Mouse (Mus musculus) mature B cell (primary cell): ENCODE data around the gene Sec61a2.

Experiments used
- in situ Hi-C: fragments of 300-500 bp; cut with MboI; formaldehyde crosslinking; loops from 2 replicates; pipeline ENCODE4 v1.14.3; 2019

Gene Sec61a2

DNA sequence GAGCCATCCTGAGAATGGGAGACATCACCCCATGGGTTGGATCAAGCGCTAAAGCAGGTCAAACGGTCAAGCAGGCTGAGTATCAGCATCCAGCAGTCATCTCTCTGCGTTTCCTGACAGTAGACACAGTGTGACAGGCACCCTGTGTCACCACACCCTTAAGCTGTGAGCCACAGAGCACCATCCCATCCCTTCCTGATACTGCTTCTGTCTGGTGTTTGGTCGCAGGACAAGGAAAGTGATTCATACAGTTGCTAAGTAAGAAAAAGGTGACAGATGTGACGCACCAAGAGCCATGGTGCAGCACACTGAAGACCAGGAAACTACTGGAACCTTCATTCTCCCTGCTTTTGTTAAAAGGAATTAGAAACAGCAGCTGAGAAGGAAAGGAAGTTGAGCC lies 6.4 kb downstream of the Sec61a2 start:
- in situ Hi-C loops = no loop called here

DNA sequence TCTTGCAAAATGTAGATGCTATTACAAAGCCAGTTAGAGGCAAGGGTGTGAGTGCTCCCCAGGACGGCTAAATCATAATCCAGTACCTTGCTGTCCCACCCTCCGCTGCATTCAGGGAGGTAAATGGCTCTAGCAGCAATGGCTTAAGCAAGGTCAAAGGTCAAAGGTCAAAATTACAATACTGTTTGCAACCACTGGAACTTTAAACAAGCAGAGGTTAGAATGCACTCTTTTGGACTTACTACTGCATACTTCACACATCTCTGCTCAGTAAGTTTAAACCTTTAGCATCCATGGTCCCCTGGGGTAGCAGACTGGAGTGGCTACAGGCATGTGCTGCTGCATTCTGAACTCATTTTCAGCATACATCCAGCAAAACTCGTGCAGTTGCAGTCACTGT lies 17.8 kb downstream of the Sec61a2 start:
- in situ Hi-C loops = no loop called here

DNA sequence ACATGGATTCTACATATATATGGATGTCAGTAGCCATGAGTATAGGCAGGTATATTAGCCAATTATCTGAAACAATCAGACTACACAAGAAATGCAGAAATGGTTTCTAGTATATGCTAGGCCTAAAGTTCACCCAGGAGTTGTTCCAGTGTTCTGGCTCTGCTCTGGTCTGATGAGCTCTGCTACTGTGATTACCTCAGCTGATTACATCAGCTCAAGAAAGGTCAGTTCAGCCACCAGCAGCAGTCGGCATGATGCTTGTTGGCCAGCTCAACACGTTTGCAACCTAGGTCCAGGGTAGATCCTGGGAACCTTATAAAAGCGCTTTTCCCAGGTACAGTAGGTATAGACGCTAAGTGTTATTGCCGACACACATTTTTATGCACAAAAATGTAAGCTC lies 25.5 kb downstream of the Sec61a2 start:
- in situ Hi-C loops = no loop called here

DNA sequence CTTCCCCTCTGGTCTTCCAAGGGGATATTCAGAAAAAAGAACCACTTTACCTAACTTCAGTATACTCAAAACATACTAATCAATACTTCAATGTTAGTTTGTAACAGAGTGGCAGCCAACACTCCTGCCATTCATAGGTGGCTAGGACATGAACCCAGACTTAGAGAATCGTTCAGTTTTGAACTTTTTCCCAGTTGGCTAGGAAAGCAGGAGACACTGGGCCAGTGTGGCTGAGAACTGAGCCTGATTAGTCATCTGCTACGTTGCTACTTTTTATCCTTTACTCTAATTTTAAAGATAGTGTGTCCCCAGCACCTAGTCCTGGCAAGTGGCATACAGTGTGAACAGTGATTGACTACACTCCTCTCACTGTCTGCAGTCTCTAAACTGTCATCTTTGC lies 27.6 kb downstream of the Sec61a2 start:
- in situ Hi-C loops = no loop called here

DNA sequence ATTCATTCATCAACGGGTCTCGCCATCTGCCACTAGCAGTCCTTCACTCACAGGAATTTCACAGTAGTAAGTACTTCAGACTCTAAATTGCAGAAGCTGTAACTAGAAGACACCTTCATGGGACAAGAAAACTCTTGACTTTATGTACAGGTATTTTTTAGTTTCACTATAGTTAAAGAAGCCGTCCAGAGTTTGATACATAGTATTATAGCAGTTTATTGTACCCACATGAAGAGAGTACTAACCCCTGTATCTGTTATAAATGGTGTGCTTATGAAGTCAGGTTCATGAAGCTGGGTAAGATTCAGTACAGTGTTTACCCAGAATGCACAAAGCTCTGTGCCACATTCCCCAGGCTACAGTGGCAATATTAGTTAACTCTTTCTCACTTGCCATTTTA lies 32.4 kb downstream of the Sec61a2 start, which contains the start of gene Gm13199:
TSS of gene Gm13199 (minus strand) at position 101 of the 400 bp plus-strand sequence.
- in situ Hi-C loops = no loop called here

DNA sequence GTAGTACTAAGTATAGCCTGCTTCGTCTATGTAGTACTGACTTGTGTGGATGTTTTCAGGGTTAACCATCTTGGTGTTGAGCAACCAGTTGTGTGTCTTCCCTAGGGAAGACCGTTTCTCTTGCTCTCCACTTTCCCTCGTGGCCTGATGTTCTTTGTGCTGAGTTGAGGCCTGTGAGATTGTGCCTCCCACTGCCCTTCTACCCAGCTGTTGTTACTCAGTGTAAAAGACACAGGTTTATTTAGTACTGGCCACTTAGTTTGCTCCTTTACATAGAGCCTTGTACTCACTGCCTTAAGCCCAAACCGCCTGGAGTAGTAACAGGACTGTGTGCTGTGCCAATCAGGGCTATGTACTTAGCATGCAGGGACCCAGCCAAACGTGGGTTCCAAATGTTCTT lies 43.4 kb downstream of the Sec61a2 start:
- in situ Hi-C loops = no loop called here

DNA sequence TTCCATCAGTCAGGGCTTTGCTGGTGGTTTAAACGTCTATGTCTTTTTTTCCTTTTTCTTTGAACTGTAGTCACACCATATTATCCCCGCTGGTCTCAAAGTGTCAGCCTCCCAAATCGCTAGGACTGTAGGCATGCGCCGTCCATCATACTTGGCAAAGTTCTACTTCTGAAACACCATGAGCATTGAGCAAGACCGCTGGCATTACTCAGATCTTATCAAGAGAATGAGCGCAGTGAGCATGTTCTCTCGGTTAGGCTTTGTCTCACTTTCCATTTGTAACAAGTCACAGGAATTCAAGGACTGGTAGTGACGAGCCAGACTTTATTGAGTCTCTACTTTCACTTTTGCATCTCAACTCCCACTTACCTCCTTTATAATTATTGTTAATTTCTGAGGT lies 44.1 kb downstream of the Sec61a2 start:
- in situ Hi-C loops = no loop called here

DNA sequence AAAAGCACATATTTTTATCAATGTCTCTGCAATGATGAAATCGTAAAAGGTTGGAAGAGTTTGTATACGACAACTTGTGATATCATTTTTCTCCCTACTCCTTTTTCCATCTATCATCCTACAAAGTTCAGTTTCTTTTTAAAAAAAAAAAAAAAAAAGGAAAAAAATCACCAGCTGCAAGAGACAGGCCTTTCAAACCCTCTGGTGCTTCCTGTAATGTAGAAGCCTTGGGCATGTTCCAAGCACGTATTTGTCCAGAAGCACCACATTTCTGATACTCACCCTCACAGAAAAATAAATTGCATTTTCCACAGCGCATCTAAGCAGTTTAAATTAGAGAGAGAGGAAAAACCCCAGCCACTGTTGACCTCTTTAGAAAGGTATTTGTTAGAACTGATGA lies 49.4 kb downstream of the Sec61a2 start:
- in situ Hi-C loops = no loop called here

DNA sequence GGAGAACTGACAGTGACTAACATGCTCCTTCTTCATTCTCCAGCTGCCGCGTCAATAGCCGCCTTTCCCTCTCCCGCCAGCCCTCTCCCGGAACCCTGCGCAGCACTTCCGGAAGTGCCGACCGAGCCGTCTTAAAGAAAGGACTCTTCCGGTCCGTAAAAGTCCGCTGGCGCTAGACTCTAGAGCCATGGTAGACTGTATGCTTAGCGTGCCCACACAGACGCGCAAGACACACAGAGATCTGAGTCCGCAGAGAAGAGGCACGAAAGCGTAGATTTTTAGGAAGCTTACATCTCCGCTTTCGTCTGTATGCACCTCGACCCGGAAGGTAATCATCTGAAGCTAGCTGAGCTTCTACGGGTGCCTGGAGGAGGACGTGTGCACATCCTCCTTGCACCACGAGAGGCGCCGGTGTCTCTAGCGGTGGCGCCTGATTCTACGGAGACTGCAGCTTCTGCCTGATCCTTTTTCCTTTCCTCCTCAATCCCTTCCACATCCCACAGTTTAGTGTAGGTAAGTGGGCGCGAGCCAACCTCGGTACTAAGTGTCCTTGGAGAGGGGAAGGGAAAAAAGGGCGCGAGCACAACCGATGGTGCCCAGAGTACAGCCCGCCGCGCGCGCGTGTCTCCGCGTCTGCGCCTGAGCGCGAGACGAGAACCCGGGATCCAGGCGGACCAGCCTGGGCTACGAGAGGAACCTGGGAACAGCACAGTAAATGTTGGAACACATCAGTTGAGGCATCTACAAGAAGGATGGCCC lies 50.2 kb downstream of the Sec61a2 start, which contains the start of the genes Nudt5 and Cdc123:
TSS of gene Nudt5 (plus strand) at position 147 of the 759 bp plus-strand sequence.
TSS of gene Cdc123 (minus strand) at position 292 of the 759 bp plus-strand sequence.
- in situ Hi-C loops = no loop called here

DNA sequence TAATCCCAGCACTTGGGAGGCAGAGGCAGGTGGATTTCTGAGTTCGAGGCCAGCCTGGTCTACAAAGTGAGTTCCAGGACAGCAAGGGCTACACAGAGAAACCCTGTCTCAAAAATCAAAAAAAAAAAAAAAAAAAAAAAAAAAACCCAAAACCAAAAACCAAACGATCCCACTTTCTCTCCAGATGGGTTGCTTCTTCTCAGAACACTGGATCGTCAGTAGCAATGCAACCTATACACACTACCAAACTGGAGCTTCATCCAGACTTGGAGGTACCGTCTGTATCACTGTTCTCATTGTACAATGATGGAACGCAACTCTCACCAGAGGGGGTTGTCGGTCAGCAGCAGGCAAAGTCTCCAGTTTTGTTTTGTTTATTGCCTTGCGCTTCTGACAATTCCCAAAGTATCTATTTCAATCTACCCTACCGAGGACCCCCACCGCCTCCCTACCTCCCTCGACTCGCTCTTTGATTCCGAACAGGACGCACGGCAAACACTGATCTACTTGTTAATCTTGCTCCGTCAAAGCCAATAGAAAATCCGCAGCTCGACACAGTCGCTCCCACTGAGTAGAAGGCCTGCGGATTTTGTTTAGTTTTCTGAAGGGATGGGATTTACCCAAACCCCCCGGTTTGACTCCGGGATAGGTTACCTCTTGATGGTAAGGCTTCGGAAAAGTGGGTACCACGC lies 50.9 kb downstream of the Sec61a2 start:
- in situ Hi-C loops = no loop called here

DNA sequence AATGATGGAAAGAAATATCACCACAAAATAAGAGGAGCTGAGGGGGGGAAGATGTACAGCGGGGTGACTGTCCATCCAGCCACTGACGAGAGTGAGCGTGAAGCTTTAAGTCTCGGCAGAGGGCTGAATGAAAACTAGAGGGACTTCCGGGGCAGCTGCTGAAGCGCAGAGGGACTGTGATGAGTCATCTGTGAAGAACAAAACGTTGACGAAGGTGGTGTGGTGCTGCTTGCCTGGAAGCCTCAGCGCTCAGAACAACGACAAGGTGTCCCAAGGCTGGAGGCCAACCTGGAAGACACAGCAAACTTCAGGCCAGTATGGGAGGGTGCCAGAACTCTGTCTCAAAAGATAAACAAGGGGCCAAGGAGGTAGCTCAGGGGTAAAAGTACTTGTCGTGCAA lies 54.4 kb downstream of the Sec61a2 start:
- in situ Hi-C loops = no loop called here

DNA sequence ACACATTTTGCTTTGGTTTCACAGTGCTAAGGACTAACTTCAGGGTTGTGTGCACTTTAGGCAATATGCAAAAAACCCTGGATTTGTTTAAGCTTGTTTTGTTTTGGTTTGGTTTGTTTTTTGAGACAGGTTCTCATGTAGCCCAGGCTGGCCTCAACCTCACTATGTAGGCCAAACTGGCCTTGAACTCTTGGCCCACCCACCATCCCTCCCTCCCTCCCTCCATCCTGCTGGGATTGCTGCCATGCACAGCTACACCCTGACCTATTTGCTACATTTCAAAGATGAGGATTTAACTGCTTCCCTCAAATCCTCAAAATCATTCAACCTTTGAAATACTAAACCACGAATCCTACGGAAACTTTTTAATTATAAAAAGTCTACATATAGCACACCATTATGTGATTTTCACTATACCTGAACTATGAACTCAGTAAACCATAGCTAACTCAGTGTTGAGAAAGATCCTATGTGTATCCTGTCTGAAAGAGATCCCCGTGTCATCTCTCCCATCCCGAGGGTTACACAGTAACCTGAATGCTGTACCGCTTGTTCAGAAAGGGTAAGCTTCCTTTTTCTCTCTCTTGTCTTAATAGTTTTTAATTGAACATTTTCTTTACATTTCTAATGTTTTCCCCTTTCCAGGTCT lies 69.8 kb downstream of the Sec61a2 start:
- in situ Hi-C loops = no loop called here

DNA sequence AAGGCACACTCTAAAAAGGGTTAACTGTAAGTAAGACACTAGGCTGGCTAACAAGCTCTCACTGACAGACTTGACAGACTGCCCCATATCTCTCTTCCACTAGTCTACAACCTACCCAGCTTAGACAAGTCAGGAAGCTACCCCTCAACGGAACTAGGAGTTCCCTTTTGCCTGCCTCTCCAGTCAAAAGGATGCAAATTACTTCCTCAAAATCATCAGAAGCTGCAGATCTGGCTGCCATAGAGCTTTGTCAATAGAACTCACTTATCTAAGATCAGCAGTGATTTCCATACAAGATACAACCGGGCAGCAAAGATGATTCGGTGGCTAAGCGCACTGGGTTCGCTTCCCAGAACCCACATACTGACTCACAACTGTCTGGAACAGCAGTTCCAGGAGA lies 70.5 kb downstream of the Sec61a2 start:
- in situ Hi-C loops = no loop called here

DNA sequence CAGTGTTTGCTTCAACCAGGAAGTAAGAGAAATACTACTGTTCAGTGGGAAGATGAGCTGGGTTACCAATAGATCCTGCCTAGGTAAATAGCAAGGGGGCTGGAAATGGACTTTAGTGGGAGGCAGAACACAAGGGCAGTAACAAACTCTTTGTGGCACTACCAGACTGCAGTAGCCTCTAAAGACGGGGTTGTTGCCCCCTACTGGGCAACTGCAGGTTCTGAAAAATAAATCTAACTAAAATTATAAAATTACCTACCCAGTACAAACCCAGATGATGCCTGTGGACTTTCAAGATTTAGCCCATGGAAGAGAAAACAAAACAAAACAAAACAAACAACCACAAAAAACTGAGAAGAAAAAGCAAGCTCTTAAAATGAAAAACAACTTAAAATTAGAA lies 71.0 kb downstream of the Sec61a2 start:
- in situ Hi-C loops = no loop called here

DNA sequence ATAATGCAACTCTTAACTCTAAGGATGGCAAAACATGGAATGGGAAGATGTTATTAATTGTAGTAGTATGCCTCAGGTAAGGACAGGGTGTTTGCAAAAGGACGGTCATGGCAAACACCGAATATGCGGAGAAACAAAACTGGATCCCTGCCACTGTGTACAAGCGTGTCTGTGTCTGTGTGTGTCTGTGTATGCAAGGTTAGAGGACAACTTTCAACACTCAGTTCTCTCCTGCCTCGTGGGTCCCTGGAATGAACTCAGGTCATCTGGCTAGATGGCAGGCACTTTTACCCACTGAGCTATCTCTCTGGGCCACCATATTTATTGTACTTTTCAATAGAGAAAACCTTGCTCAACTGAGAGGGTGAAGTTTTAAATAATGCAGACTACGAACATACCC lies 72.8 kb downstream of the Sec61a2 start:
- in situ Hi-C loops = no loop called here

DNA sequence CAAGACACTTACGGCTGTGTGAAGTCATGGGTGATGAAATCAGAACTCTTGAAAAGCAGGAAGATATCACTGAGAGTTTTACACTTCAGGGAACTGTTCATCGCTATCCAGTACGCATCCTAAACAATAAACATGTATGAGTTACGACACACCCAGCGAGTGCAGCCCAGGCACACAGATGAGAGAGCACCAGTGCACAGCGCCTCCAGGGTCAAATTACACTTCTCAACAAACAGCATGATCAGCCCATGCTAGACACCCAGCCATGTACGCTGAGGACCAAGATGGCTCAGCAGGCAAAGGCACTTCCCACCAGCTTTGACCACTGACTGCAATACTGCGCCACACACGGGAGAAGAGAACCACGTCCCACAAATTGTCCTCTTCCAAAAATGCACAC lies 74.0 kb downstream of the Sec61a2 start:
- in situ Hi-C loops = no loop called here
